Mouse (Mus musculus): Measurements from ENCODE around the gene Cdh23. TPM values are rescaled to one million over a fixed set of nuclear protein-coding genes. Genes with fewer than 3 reads are reported as not detected.
A peak's percentile ranks its signal among the peaks of the same experiment; 100 is the strongest.

Gene Cdh23
- polyA plus RNA-seq, 2 experiments: 0.73 to 2.7 TPM

DNA sequence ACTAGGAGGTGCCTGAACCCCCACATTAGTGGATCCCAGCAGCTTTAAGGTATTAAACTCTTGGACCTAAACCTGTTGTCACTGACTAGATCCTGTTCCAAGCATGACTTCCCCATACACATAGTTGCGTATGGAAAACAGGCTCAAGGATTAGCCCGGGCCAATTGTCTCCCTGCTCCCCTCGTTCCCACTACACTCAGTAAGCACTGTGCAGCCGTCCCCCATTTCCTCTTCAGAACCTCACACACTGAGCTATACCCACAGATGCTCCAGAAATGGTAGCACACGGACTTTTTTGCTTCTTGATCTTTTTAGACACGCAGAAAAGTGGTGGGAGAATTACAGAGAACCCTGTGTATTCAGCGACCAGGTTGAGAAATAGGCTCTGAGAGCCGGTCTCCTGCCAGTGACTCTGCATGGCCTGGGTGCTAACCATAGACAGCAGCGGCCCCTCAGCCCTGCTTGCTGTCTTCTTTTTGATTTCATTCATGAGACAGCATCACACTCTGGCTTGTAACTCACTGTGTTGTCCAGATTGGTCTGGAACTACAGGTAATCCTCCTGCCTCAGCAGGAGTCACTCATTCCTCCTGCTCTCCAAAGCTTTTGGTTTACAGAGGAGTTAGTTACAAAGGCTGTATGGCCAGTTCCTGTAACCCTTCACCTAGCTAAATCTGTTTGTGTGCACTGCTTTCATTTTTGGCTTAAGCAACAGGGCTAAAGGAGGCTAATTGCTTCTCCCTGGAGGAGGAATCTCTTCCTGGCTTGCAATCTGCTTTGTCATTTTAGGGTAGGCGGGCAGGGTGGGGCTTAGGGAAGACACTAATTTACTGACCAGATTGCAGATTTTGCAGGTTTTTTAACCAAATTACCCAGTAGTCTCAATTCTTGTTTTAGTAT, 413.9 kb downstream of the Cdh23 start:
- no peak for DNase-seq (ENCODE audit: low spot score)
- peaks cover 6% of the 10 kb centered on the region; the same call in 1 of the 2 replicates for H3K36me3 ChIP-seq (ENCODE audit: control insufficient read depth, insufficient read depth, low read length)
- no peak for TF ChIP-seq POLR2A (IDR thresholded peaks at IDR 0.05; ENCODE audit: borderline replicate concordance, extremely low read depth, insufficient read depth, insufficient read length)
- no peak overlapping the region for H3K4me3 ChIP-seq (replicated peaks; ENCODE audit: low read length)
- H3K27me3 ChIP-seq (ENCODE audit: control insufficient read depth, insufficient read depth, low read length): no peaks in the 10 kb centered on the region
- H3K9me3 ChIP-seq (ENCODE audit: control insufficient read depth, low read length): no peaks in the 10 kb centered on the region
- no peak overlapping the region for H3K4me2 ChIP-seq (replicated peaks; ENCODE audit: low read depth, low read length, severe bottlenecking)
- 79% methylated on average over 10 of the region's 10 CpGs for WGBS
- H3K27ac ChIP-seq (replicated peaks; ENCODE audit: low read depth, low read length): no peak overlapping the region
- no peak for ATAC-seq (ENCODE audit: low FRiP score, low read depth)
- no peak overlapping the region for H3K9ac ChIP-seq (ENCODE audit: low read depth, low read length, severe bottlenecking)
- H3K4me1 ChIP-seq (ENCODE audit: control insufficient read depth, insufficient read depth, low read length): peaks cover 49% of the 10 kb centered on the region

DNA sequence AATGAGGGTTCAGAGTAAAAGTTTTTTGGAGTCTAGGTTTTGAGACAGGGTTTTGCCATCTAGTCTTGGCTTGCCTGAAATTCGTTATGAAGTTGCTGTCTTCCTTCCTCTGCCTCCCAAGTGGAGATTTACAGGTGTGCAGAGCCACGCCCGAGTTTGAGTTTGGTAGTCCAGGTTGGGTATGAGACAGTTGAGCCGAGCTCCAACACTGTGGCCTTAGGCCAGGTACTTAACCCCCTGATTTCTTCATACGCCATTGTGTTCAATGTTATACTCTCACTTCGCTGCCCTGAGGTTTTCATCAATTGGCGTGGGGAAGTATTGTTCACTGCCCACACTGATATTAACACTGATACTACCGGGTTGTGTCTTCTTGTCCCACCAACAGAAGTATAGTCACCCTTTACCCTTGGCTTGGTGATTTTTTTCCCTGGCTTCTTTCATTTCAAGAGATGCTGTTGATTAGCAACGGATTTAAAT, 414.7 kb downstream of the Cdh23 start:
- no peaks in the 10 kb centered on the region for H3K9me3 ChIP-seq (ENCODE audit: control insufficient read depth, low read length)
- TF ChIP-seq POLR2A (IDR thresholded peaks at IDR 0.05; ENCODE audit: borderline replicate concordance, extremely low read depth, insufficient read depth, insufficient read length): no peak
- peaks cover 6% of the 10 kb centered on the region; the same call in 1 of the 2 replicates for H3K36me3 ChIP-seq (ENCODE audit: control insufficient read depth, insufficient read depth, low read length)
- H3K9ac ChIP-seq (ENCODE audit: low read depth, low read length, severe bottlenecking): no peak overlapping the region
- no peak overlapping the region for H3K4me3 ChIP-seq (replicated peaks; ENCODE audit: low read length)
- WGBS: 85% methylated on average over 9 of the region's 9 CpGs
- ATAC-seq (ENCODE audit: low FRiP score, low read depth) (no peak), DNase-seq (ENCODE audit: low spot score) (no peak)
- H3K27me3 ChIP-seq (ENCODE audit: control insufficient read depth, insufficient read depth, low read length): no peaks in the 10 kb centered on the region
- no peak overlapping the region for H3K4me2 ChIP-seq (replicated peaks; ENCODE audit: low read depth, low read length, severe bottlenecking)
- H3K4me1 ChIP-seq (ENCODE audit: control insufficient read depth, insufficient read depth, low read length): peaks cover 49% of the 10 kb centered on the region
- no peak overlapping the region for H3K27ac ChIP-seq (replicated peaks; ENCODE audit: low read depth, low read length)

DNA sequence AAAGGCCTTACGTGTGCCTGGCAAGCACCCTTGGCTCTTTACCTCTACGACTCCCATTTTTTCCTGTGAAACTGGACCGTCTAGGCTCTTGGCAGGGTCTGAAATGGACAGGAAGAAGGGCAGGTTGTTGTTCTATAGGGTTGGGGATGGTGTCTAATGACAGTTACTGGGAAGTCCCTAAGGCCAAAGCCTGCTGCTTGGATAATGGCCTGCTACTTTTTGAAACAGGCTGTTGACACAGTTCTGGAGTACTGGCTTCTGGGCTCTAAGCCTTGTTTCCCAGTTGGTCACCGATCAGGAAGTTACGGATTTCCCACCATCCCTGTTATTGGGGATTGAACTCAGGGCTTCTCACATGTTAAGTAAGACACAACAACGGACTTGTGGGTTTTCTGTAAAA, 415.9 kb downstream of the Cdh23 start:
- Histone ChIP-seq H3K4me1 (ENCODE audit: control insufficient read depth, insufficient read depth, low read length) (peaks cover 36% of the 10 kb centered on the region), H3K4me3 (replicated peaks; ENCODE audit: low read length) (no peak overlapping the region), H3K36me3 (ENCODE audit: control insufficient read depth, insufficient read depth, low read length) (peaks cover 6% of the 10 kb centered on the region; the same call in 1 of the 2 replicates), H3K27ac (replicated peaks; ENCODE audit: low read depth, low read length) (no peak overlapping the region), H3K27me3 (ENCODE audit: control insufficient read depth, insufficient read depth, low read length) (no peaks in the 10 kb centered on the region), H3K4me2 (replicated peaks; ENCODE audit: low read depth, low read length, severe bottlenecking) (0 out of 2 replicates have a peak overlapping the region, but pooled peaks have one; percentile 9), H3K9ac (ENCODE audit: low read depth, low read length, severe bottlenecking) (no peak overlapping the region), H3K9me3 (ENCODE audit: control insufficient read depth, low read length) (no peaks in the 10 kb centered on the region)
- ATAC-seq (ENCODE audit: low FRiP score, low read depth) (no peak), DNase-seq (ENCODE audit: low spot score) (no peak)
- TF ChIP-seq POLR2A (IDR thresholded peaks at IDR 0.05; ENCODE audit: borderline replicate concordance, extremely low read depth, insufficient read depth, insufficient read length): no peak
- WGBS: 91% methylated on average over 6 of the region's 6 CpGs

DNA sequence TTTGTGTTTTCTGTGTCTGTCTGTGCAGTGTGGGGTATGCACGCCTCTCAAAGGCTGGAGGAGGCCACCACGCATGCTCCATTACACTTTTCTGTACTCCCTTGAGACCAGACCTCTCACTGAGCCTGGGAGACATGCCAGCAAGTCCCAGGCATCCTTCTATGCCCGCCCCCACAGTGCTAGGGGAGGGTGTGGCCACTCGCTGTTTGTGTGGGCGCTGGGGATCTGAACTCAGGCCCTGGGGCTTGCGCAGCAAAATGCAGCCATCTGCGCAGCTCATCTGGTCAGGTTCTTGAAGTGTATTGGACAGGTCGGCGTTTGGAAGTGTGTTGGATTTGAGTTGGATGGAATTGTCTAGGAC, 416.4 kb downstream of the Cdh23 start:
- 86% methylated on average over 9 of the region's 9 CpGs for WGBS
- no peak overlapping the region for H3K4me3 ChIP-seq (replicated peaks; ENCODE audit: low read length)
- H3K9me3 ChIP-seq (ENCODE audit: control insufficient read depth, low read length): no peaks in the 10 kb centered on the region
- H3K9ac ChIP-seq (ENCODE audit: low read depth, low read length, severe bottlenecking): no peak overlapping the region
- TF ChIP-seq POLR2A (IDR thresholded peaks at IDR 0.05; ENCODE audit: borderline replicate concordance, extremely low read depth, insufficient read depth, insufficient read length): no peak
- H3K36me3 ChIP-seq (ENCODE audit: control insufficient read depth, insufficient read depth, low read length): peaks cover 6% of the 10 kb centered on the region; the same call in 1 of the 2 replicates
- H3K27ac ChIP-seq (replicated peaks; ENCODE audit: low read depth, low read length): no peak overlapping the region
- H3K4me2 ChIP-seq (replicated peaks; ENCODE audit: low read depth, low read length, severe bottlenecking): no peak overlapping the region
- H3K27me3 ChIP-seq (ENCODE audit: control insufficient read depth, insufficient read depth, low read length): no peaks in the 10 kb centered on the region
- ATAC-seq (ENCODE audit: low FRiP score, low read depth) (no peak), DNase-seq (ENCODE audit: low spot score) (no peak)
- peaks cover 32% of the 10 kb centered on the region for H3K4me1 ChIP-seq (ENCODE audit: control insufficient read depth, insufficient read depth, low read length)

DNA sequence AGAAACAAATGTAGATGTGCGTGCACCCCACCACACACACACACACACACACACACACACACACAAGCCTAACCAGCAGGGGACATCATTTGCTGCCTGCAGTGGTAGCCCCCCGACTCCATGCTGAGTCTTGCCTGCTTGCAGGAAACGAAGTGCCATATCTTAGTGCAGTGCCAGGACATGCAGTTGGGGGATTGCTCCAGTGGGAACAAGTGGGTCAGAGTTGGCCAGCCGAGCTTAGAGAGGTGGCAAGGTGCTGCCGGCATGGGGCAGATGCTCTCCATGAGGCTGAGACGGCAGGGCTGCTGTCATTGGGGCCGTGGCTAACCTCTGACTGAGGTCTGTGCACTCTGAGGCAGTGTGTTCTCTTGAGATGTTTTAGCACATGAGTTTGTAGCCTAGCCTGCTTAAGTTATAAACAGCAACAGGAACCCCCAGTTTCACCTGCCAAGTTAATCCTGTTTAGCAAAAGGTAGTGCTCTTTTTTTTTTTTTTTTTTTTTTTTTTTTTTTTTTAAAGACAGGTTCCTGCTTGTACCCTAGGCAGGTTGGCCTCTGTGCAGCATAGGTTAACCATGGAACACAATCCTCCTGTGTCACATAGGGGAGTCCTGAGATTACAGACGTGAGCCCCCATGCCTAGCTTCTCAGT, 416.9 kb downstream of the Cdh23 start:
- no peak for ATAC-seq (ENCODE audit: low FRiP score, low read depth)
- H3K27me3 ChIP-seq (ENCODE audit: control insufficient read depth, insufficient read depth, low read length): no peaks in the 10 kb centered on the region
- no peak for TF ChIP-seq POLR2A (IDR thresholded peaks at IDR 0.05; ENCODE audit: borderline replicate concordance, extremely low read depth, insufficient read depth, insufficient read length)
- WGBS: 74% methylated on average over 8 of the region's 8 CpGs
- no peak overlapping the region for H3K27ac ChIP-seq (replicated peaks; ENCODE audit: low read depth, low read length)
- no peaks in the 10 kb centered on the region for H3K9me3 ChIP-seq (ENCODE audit: control insufficient read depth, low read length)
- peak overlapping the region; percentile 88 for H3K4me2 ChIP-seq (replicated peaks; ENCODE audit: low read depth, low read length, severe bottlenecking)
- peaks cover 27% of the 10 kb centered on the region for H3K4me1 ChIP-seq (ENCODE audit: control insufficient read depth, insufficient read depth, low read length)
- 0 out of 2 replicates have a peak overlapping the region, but pooled peaks have one; percentile 81 for H3K4me3 ChIP-seq (replicated peaks; ENCODE audit: low read length)
- no peak overlapping the region for H3K9ac ChIP-seq (ENCODE audit: low read depth, low read length, severe bottlenecking)
- DNase-seq (ENCODE audit: low spot score): peak; percentile 7
- peaks cover 6% of the 10 kb centered on the region; the same call in 1 of the 2 replicates for H3K36me3 ChIP-seq (ENCODE audit: control insufficient read depth, insufficient read depth, low read length)

All from limb, embryonic 14.5 days (tissue).